Mouse (Mus musculus): ENCODE results near the gene Ssh1. TPM values are rescaled to one million over a fixed set of nuclear protein-coding genes. Genes with fewer than 3 reads are reported as not detected.
A peak's percentile ranks its signal among the peaks of the same experiment; 100 is the strongest.

The Ssh1 gene
- total RNA-seq, 1 experiment from 2014 or later = 11.1 TPM

GRCm38 (mm10) chr5:113943328-113943727 is 50.4 kb downstream of the Ssh1 start:
- ATAC-seq (replicated peaks; ENCODE audit: insufficient number of reproducible peaks, low FRiP score, low TSS enrichment, poor library complexity, severe bottlenecking) = no peak

- ATAC-seq (replicated peaks; ENCODE audit: insufficient number of reproducible peaks, low FRiP score, low TSS enrichment, poor library complexity, severe bottlenecking) = no peak
Measured at GRCm38 (mm10) chr5:113942580-113942979, 51.1 kb downstream of the Ssh1 start.

- no peak for ATAC-seq (replicated peaks; ENCODE audit: insufficient number of reproducible peaks, low FRiP score, low TSS enrichment, poor library complexity, severe bottlenecking)
Measured at GRCm38 (mm10) chr5:113939263-113939900, 54.3 kb downstream of the Ssh1 start.

- ATAC-seq (replicated peaks; ENCODE audit: insufficient number of reproducible peaks, low FRiP score, low TSS enrichment, poor library complexity, severe bottlenecking) = no peak
Measured at GRCm38 (mm10) chr5:113937650-113938049, 56.0 kb downstream of the Ssh1 start.

GRCm38 (mm10) chr5:113933889-113934288 is 59.8 kb downstream of the Ssh1 start:
- ATAC-seq (replicated peaks; ENCODE audit: insufficient number of reproducible peaks, low FRiP score, low TSS enrichment, poor library complexity, severe bottlenecking) = no peak

- ATAC-seq (replicated peaks; ENCODE audit: insufficient number of reproducible peaks, low FRiP score, low TSS enrichment, poor library complexity, severe bottlenecking) = no peak
Measured at GRCm38 (mm10) chr5:113933480-113933879, 60.2 kb downstream of the Ssh1 start.

- ATAC-seq (replicated peaks; ENCODE audit: insufficient number of reproducible peaks, low FRiP score, low TSS enrichment, poor library complexity, severe bottlenecking) = no peak
Measured at GRCm38 (mm10) chr5:113932310-113932709, 61.4 kb downstream of the Ssh1 start.

- peak; percentile 69 for ATAC-seq (replicated peaks; ENCODE audit: insufficient number of reproducible peaks, low FRiP score, low TSS enrichment, poor library complexity, severe bottlenecking)
Measured at GRCm38 (mm10) chr5:113930648-113931609, 62.8 kb downstream of the Ssh1 start.

GRCm38 (mm10) chr5:113929950-113930647 is 63.6 kb downstream of the Ssh1 start:
- ATAC-seq (replicated peaks; ENCODE audit: insufficient number of reproducible peaks, low FRiP score, low TSS enrichment, poor library complexity, severe bottlenecking) = no peak

GRCm38 (mm10) chr5:113929526-113929925 is 64.2 kb downstream of the Ssh1 start:
- ATAC-seq (replicated peaks; ENCODE audit: insufficient number of reproducible peaks, low FRiP score, low TSS enrichment, poor library complexity, severe bottlenecking) = no peak

GRCm38 (mm10) chr5:113924608-113925007 is 69.1 kb downstream of the Ssh1 start:
- no peak for ATAC-seq (replicated peaks; ENCODE audit: insufficient number of reproducible peaks, low FRiP score, low TSS enrichment, poor library complexity, severe bottlenecking)

- no peak for ATAC-seq (replicated peaks; ENCODE audit: insufficient number of reproducible peaks, low FRiP score, low TSS enrichment, poor library complexity, severe bottlenecking)
Measured at GRCm38 (mm10) chr5:113921310-113922166, 72.2 kb downstream of the Ssh1 start.

- ATAC-seq (replicated peaks; ENCODE audit: insufficient number of reproducible peaks, low FRiP score, low TSS enrichment, poor library complexity, severe bottlenecking) = no peak
Measured at GRCm38 (mm10) chr5:113919060-113919459, 74.6 kb downstream of the Ssh1 start.

GRCm38 (mm10) chr5:113918654-113919053 is 75.0 kb downstream of the Ssh1 start:
- ATAC-seq (replicated peaks; ENCODE audit: insufficient number of reproducible peaks, low FRiP score, low TSS enrichment, poor library complexity, severe bottlenecking) = peak; percentile 92

- no peak for ATAC-seq (replicated peaks; ENCODE audit: insufficient number of reproducible peaks, low FRiP score, low TSS enrichment, poor library complexity, severe bottlenecking)
Measured at GRCm38 (mm10) chr5:113910705-113911104, 83.0 kb downstream of the Ssh1 start.

GRCm38 (mm10) chr5:113910065-113910701 is 83.5 kb downstream of the Ssh1 start:
- no peak for ATAC-seq (replicated peaks; ENCODE audit: insufficient number of reproducible peaks, low FRiP score, low TSS enrichment, poor library complexity, severe bottlenecking)

- ATAC-seq (replicated peaks; ENCODE audit: insufficient number of reproducible peaks, low FRiP score, low TSS enrichment, poor library complexity, severe bottlenecking) = peak; percentile 84
Measured at GRCm38 (mm10) chr5:113908592-113909441, 84.9 kb downstream of the Ssh1 start, which contains the start of gene Coro1c. Gene Coro1c (minus strand): TSS chr5:113908758.
